In genomic region chr2:180233101-180233904, GRCm38 (mm10) we compare ENCODE assay signal across 17 mouse cellular contexts. TPM values are rescaled to one million over a fixed set of nuclear protein-coding genes. Genes with fewer than 3 reads are reported as not detected.
A peak's percentile ranks its signal among the peaks of the same experiment; 100 is the strongest.
DNase-seq lines count a peak whose midpoint lies in the region; ATAC-seq and TF ChIP-seq lines count a peak whose summit lies in the region.
"Had no signal": no experiment of that assay in that cellular context is flagged by ENCODE, and none has a peak within 500 bp of the region (broad histone marks: within the 10 kb centered on the region; RNA-seq: fewer than 3 reads in every experiment).

No protein-coding gene starts in this region.

- H3K4me2 ChIP-seq in intestine, embryonic 16.5 days (ENCODE audit: low read depth, low read length) = no peak overlapping the region
- no peak overlapping the region for H3K4me2 ChIP-seq in intestine, embryonic 15.5 days (replicated peaks)
- H3K4me2 ChIP-seq in lung, postnatal 0 days (replicated peaks; ENCODE audit: low read depth, low read length) = no peak overlapping the region
- H3K4me2 ChIP-seq in neural tube, embryonic 15.5 days = no peak overlapping the region
- H3K4me2 ChIP-seq: liver, embryonic 11.5 days; neural tube, embryonic 13.5 days had no signal

- H3K36me3 ChIP-seq in intestine, embryonic 16.5 days (ENCODE audit: control insufficient read depth, insufficient read depth, low read length) = no peaks in the 10 kb centered on the region
- no peaks in the 10 kb centered on the region for H3K36me3 ChIP-seq in intestine, embryonic 15.5 days
- H3K36me3 ChIP-seq in lung, postnatal 0 days (ENCODE audit: insufficient read depth, low read length) = no peaks in the 10 kb centered on the region
- no peaks in the 10 kb centered on the region for H3K36me3 ChIP-seq in neural tube, embryonic 15.5 days
- H3K36me3 ChIP-seq: neural tube, embryonic 13.5 days had no signal

- DNase-seq in lung, postnatal 0 days (ENCODE audit: low spot score) = peak; percentile 38
- no peak for DNase-seq in lung, adult 18-20 months
- peak; percentile 23 for DNase-seq in fat pad, adult 2 months (ENCODE audit: extremely low read depth, low read depth, low spot score)
- no peak for DNase-seq in retina, postnatal 1 day
- DNase-seq: cerebellum, adult 18-20 months; gastrocnemius, postnatal 25 days; heart, postnatal 36 days; layer of hippocampus, postnatal 36 days; left cerebral cortex, postnatal 4 days; thymus, adult 2 months had no signal

- no peaks in the 10 kb centered on the region for H3K27me3 ChIP-seq in intestine, embryonic 16.5 days (replicated peaks; ENCODE audit: control insufficient read depth, insufficient read depth, low read length)
- H3K27me3 ChIP-seq in intestine, embryonic 15.5 days (replicated peaks) = no peaks in the 10 kb centered on the region
- no peaks in the 10 kb centered on the region for H3K27me3 ChIP-seq in lung, postnatal 0 days (replicated peaks; ENCODE audit: insufficient read depth, low read length)
- 0 out of 2 replicates have a peak, but pooled peaks cover 4% of the 10 kb centered on the region for H3K27me3 ChIP-seq in neural tube, embryonic 15.5 days (replicated peaks)
- H3K27me3 ChIP-seq: neural tube, embryonic 13.5 days had no signal

- peak overlapping the region; percentile 33; the same call in 1 of the 2 replicates for H3K27ac ChIP-seq in intestine, embryonic 16.5 days (ENCODE audit: low read length)
- H3K27ac ChIP-seq in intestine, embryonic 15.5 days = no peak overlapping the region
- peak overlapping the region; percentile 91 for H3K27ac ChIP-seq in lung, postnatal 0 days (ENCODE audit: low read length)
- H3K27ac ChIP-seq in neural tube, embryonic 15.5 days (replicated peaks) = no peak overlapping the region
- H3K27ac ChIP-seq: hindbrain, postnatal 0 days; neural tube, embryonic 13.5 days had no signal

- peaks cover 24% of the 10 kb centered on the region for H3K4me1 ChIP-seq in intestine, embryonic 16.5 days (ENCODE audit: control insufficient read depth, insufficient read depth, low read length)
- peaks cover 30% of the 10 kb centered on the region for H3K4me1 ChIP-seq in intestine, embryonic 15.5 days (replicated peaks)
- H3K4me1 ChIP-seq in lung, postnatal 0 days (ENCODE audit: insufficient read depth, low read depth, low read length) = peaks cover 44% of the 10 kb centered on the region
- peaks cover 8% of the 10 kb centered on the region for H3K4me1 ChIP-seq in neural tube, embryonic 15.5 days

- no peak for ATAC-seq in intestine, embryonic 16.5 days
- no peak for ATAC-seq in intestine, embryonic 15.5 days
- 0 out of 2 replicates have a peak, but pooled peaks have one; percentile 2 for ATAC-seq in lung, postnatal 0 days
- ATAC-seq in neural tube, embryonic 15.5 days (ENCODE audit: low FRiP score) = no peak
- ATAC-seq: hindbrain, postnatal 0 days had no signal

- TF ChIP-seq EP300 in lung, postnatal 0 days (IDR thresholded peaks at IDR 0.05) = peak; percentile 29

- H3K4me3 ChIP-seq in intestine, embryonic 16.5 days (ENCODE audit: low read length) = no peak overlapping the region
- no peak overlapping the region for H3K4me3 ChIP-seq in intestine, embryonic 15.5 days (replicated peaks)
- no peak overlapping the region for H3K4me3 ChIP-seq in lung, postnatal 0 days (ENCODE audit: low read depth, low read length)
- H3K4me3 ChIP-seq in neural tube, embryonic 15.5 days (replicated peaks) = no peak overlapping the region
- H3K4me3 ChIP-seq: neural tube, embryonic 13.5 days had no signal

- TF ChIP-seq CTCF in lung, postnatal 0 days (IDR thresholded peaks at IDR 0.05) = no peak

- 78% methylated on average over 7 of the region's 7 CpGs for WGBS in intestine, embryonic 16.5 days
- WGBS in intestine, embryonic 15.5 days = 79% methylated on average over 7 of the region's 7 CpGs
- WGBS in lung, postnatal 0 days = 54% methylated on average over 7 of the region's 7 CpGs
- WGBS in neural tube, embryonic 15.5 days = 86% methylated on average over 7 of the region's 7 CpGs

- no peak overlapping the region for H3K9ac ChIP-seq in intestine, embryonic 16.5 days (ENCODE audit: low read depth, low read length)
- no peak overlapping the region for H3K9ac ChIP-seq in intestine, embryonic 15.5 days
- no peak overlapping the region for H3K9ac ChIP-seq in lung, postnatal 0 days (replicated peaks; ENCODE audit: low read depth)
- no peak overlapping the region for H3K9ac ChIP-seq in neural tube, embryonic 15.5 days (replicated peaks)
- H3K9ac ChIP-seq: neural tube, embryonic 13.5 days had no signal

- H3K9me3 ChIP-seq in intestine, embryonic 16.5 days (ENCODE audit: control insufficient read depth, low read length) = no peaks in the 10 kb centered on the region
- no peaks in the 10 kb centered on the region for H3K9me3 ChIP-seq in intestine, embryonic 15.5 days
- H3K9me3 ChIP-seq in lung, postnatal 0 days (ENCODE audit: low read length) = no peaks in the 10 kb centered on the region
- H3K9me3 ChIP-seq in neural tube, embryonic 15.5 days (replicated peaks) = no peaks in the 10 kb centered on the region
- H3K9me3 ChIP-seq: neural tube, embryonic 13.5 days had no signal

RNA-seq across cellular contexts. Expression of gene Lama5, which starts 7.6 kb away (rescaled TPM):
- 26.7 and 29.7 TPM in 2 replicates for polyA plus RNA-seq in intestine, embryonic 16.5 days (2015; fragmentation: Nextera tagmentation; extraction: Ambion mirVana)
- polyA plus RNA-seq in intestine, embryonic 15.5 days (2015; fragmentation: Nextera tagmentation; extraction: Ambion mirVana) = 30.9 and 37.8 TPM in 2 replicates
- 83.7 and 85.3 TPM in 2 replicates for polyA plus RNA-seq in lung, postnatal 0 days (2015; fragmentation: Nextera tagmentation; extraction: Ambion mirVana)
- polyA plus RNA-seq in neural tube, embryonic 15.5 days (2015; fragmentation: Nextera tagmentation; extraction: Ambion mirVana) = 1.2 and 4.4 TPM in 2 replicates

RNA-seq across cellular contexts. Expression of gene Rps21, which starts 23.9 kb away (rescaled TPM):
- polyA plus RNA-seq in intestine, embryonic 16.5 days (2015; fragmentation: Nextera tagmentation; extraction: Ambion mirVana) = 471 and 487 TPM in 2 replicates
- 577 and 672 TPM in 2 replicates for polyA plus RNA-seq in intestine, embryonic 15.5 days (2015; fragmentation: Nextera tagmentation; extraction: Ambion mirVana)
- 418 and 453 TPM in 2 replicates for polyA plus RNA-seq in lung, postnatal 0 days (2015; fragmentation: Nextera tagmentation; extraction: Ambion mirVana)
- polyA plus RNA-seq in neural tube, embryonic 15.5 days (2015; fragmentation: Nextera tagmentation; extraction: Ambion mirVana) = 382 and 405 TPM in 2 replicates

RNA-seq across cellular contexts. Expression of gene Cables2, which starts 40.0 kb away (rescaled TPM):
- 2.8 and 4.8 TPM in 2 replicates for polyA plus RNA-seq in intestine, embryonic 16.5 days (2015; fragmentation: Nextera tagmentation; extraction: Ambion mirVana)
- polyA plus RNA-seq in intestine, embryonic 15.5 days (2015; fragmentation: Nextera tagmentation; extraction: Ambion mirVana) = 11.4 and 12.7 TPM in 2 replicates
- polyA plus RNA-seq in lung, postnatal 0 days (2015; fragmentation: Nextera tagmentation; extraction: Ambion mirVana) = 15.5 and 16.1 TPM in 2 replicates
- 21.2 and 25.6 TPM in 2 replicates for polyA plus RNA-seq in neural tube, embryonic 15.5 days (2015; fragmentation: Nextera tagmentation; extraction: Ambion mirVana)

RNA-seq across cellular contexts. Expression of gene Rbbp8nl, which starts 56.4 kb away (rescaled TPM):
- 2.5 TPM in 2 replicates for polyA plus RNA-seq in intestine, embryonic 16.5 days (2015; fragmentation: Nextera tagmentation; extraction: Ambion mirVana)
- polyA plus RNA-seq in intestine, embryonic 15.5 days (2015; fragmentation: Nextera tagmentation; extraction: Ambion mirVana) = 2.8 and 3.8 TPM in 2 replicates
- 0.20 and 0.46 TPM in 2 replicates for polyA plus RNA-seq in lung, postnatal 0 days (2015; fragmentation: Nextera tagmentation; extraction: Ambion mirVana)
- polyA plus RNA-seq in neural tube, embryonic 15.5 days (2015; fragmentation: Nextera tagmentation; extraction: Ambion mirVana) = 0.40 TPM in 1 of 2 replicates, not detected in the other
- polyA plus RNA-seq: cortical plate, adult 2 months; hindbrain, postnatal 0 days; neural tube, embryonic 13.5 days had no signal

Comparison
In these comparisons a context has a peak if more than half of its experiments do, and no peak if none do; other contexts are left out.
1. H3K27ac ChIP-seq: peak in intestine, embryonic 16.5 days (single experiment) and lung, postnatal 0 days (single experiment); none in intestine, embryonic 15.5 days (single experiment) and neural tube, embryonic 15.5 days (single experiment).
2. DNase-seq: peak in lung, postnatal 0 days (single experiment) and fat pad, adult 2 months (single experiment); none in lung, adult 18-20 months (0 of 2) and retina, postnatal 1 day (single experiment).